In genomic region chr6:80162585-80162984, GRCm38 (mm10) we compare ENCODE assay signal across 24 mouse cellular contexts.
"Had no signal": no experiment of that assay in that cellular context is flagged by ENCODE, and none has a peak within 500 bp of the region (broad histone marks: within the 10 kb centered on the region; RNA-seq: fewer than 3 reads in every experiment).

No protein-coding gene starts in this region.

- H3K4me1 ChIP-seq: intestine, embryonic 15.5 days; limb, embryonic 10.5 days; limb, embryonic 13.5 days; liver, embryonic 12.5 days; liver, embryonic 15.5 days; lung, embryonic 15.5 days; megakaryocyte, embryonic 14.5 days; midbrain, embryonic 10.5 days; stomach, embryonic 15.5 days had no signal

- H3K27ac ChIP-seq: intestine, embryonic 15.5 days; layer of hippocampus, adult 2 months; limb, embryonic 10.5 days; limb, embryonic 13.5 days; liver, embryonic 12.5 days; liver, embryonic 15.5 days; lung, embryonic 15.5 days; midbrain, embryonic 10.5 days; stomach, embryonic 15.5 days had no signal

- H3K4me3 ChIP-seq: intestine, embryonic 15.5 days; layer of hippocampus, adult 2 months; limb, embryonic 10.5 days; limb, embryonic 13.5 days; liver, embryonic 12.5 days; liver, embryonic 15.5 days; lung, embryonic 15.5 days; megakaryocyte, embryonic 14.5 days; midbrain, embryonic 10.5 days; stomach, embryonic 15.5 days had no signal

- H3K4me2 ChIP-seq: intestine, embryonic 15.5 days; limb, embryonic 13.5 days; liver, embryonic 12.5 days; liver, embryonic 15.5 days; lung, embryonic 15.5 days; stomach, embryonic 15.5 days had no signal

- H3K9me3 ChIP-seq: intestine, embryonic 15.5 days; limb, embryonic 10.5 days; limb, embryonic 13.5 days; liver, embryonic 12.5 days; liver, embryonic 15.5 days; lung, embryonic 15.5 days; megakaryocyte, embryonic 14.5 days; midbrain, embryonic 10.5 days; stomach, embryonic 15.5 days had no signal

- H3K36me3 ChIP-seq: intestine, embryonic 15.5 days; limb, embryonic 10.5 days; limb, embryonic 13.5 days; liver, embryonic 12.5 days; liver, embryonic 15.5 days; lung, embryonic 15.5 days; midbrain, embryonic 10.5 days; stomach, embryonic 15.5 days had no signal

- H3K9ac ChIP-seq: intestine, embryonic 15.5 days; limb, embryonic 13.5 days; liver, embryonic 12.5 days; liver, embryonic 15.5 days; lung, embryonic 15.5 days; stomach, embryonic 15.5 days had no signal

- H3K27me3 ChIP-seq: intestine, embryonic 15.5 days; limb, embryonic 13.5 days; liver, embryonic 12.5 days; liver, embryonic 15.5 days; lung, embryonic 15.5 days; megakaryocyte, embryonic 14.5 days; stomach, embryonic 15.5 days had no signal

- DNase-seq: kidney, adult 11 months; kidney, adult 8-10 months; kidney, postnatal 14 days; kidney, postnatal 4 days; layer of hippocampus, adult 9-11 months; liver; lung, adult 18-20 months; lung, postnatal 10 days; lung, postnatal 36 days; retina, postnatal 1 day; right cerebral cortex, postnatal 25 days; spleen, adult 18-20 months; thymus, postnatal 25 days had no signal

- ATAC-seq: intestine, embryonic 15.5 days; liver, embryonic 12.5 days; midbrain, embryonic 16.5 days had no signal
